ENCODE assay signal across 8 mouse cellular contexts in the genomic region with DNA sequence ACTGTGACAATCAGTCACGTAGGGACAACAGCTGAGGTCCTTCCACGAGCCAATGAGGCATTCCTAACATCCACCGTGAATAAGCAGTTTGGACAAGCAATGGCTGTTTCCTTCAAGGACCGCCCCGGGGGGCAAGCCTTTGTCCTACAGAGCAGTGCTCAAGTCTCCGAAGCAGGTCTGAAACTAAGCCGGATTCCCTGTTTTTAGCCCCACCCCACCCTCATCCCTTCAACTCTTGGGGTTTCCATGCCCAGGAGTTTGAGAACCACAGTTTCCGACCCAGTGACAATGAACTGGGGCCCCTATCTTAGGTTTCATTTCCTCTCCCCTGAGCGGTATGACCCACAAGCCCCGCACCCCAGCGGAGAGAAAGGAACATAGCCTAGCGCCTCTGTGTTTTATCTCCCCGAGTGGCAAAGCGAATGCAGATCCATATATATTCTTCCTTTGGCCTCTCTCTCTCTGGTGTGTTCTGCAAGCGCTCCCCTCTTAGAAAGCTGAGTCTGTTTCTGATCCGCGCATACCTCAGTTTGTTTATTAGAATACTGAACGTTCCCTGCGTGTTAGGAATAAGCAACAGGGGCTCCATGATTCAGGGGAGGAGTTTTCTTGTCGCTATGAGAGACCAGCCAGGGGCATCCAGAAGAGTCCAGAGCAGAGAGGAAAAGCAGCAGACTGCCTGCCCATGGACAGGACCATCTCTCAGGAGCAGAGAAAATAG. TPM values are rescaled to one million over a fixed set of nuclear protein-coding genes. Genes with fewer than 3 reads are reported as not detected.
DNase-seq lines count a peak whose midpoint lies in the region; ATAC-seq lines count a peak whose summit lies in the region.

No protein-coding gene starts in this region.

- 0 out of 2 replicates have a peak, but pooled peaks have one; percentile 22 for ATAC-seq in forebrain, embryonic 13.5 days
- no peak for ATAC-seq in intestine, embryonic 16.5 days

- no peak overlapping the region for H3K4me3 ChIP-seq in forebrain, embryonic 13.5 days
- H3K4me3 ChIP-seq in intestine, embryonic 16.5 days (ENCODE audit: low read length) = peak overlapping the region; percentile 19

- 16% methylated on average over 20 of the region's 20 CpGs for WGBS in forebrain, embryonic 13.5 days
- WGBS in intestine, embryonic 16.5 days = 17% methylated on average over 20 of the region's 20 CpGs

- no peak overlapping the region for H3K9ac ChIP-seq in forebrain, embryonic 13.5 days
- peak overlapping the region; percentile 20; the same call in 1 of the 2 replicates for H3K9ac ChIP-seq in intestine, embryonic 16.5 days (ENCODE audit: low read depth, low read length)

- no peaks in the 10 kb centered on the region for H3K9me3 ChIP-seq in forebrain, embryonic 13.5 days (replicated peaks)
- H3K9me3 ChIP-seq in intestine, embryonic 16.5 days (ENCODE audit: control insufficient read depth, low read length) = no peaks in the 10 kb centered on the region

- H3K27me3 ChIP-seq in forebrain, embryonic 13.5 days = no peaks in the 10 kb centered on the region
- no peaks in the 10 kb centered on the region for H3K27me3 ChIP-seq in intestine, embryonic 16.5 days (replicated peaks; ENCODE audit: control insufficient read depth, insufficient read depth, low read length)

- H3K36me3 ChIP-seq in forebrain, embryonic 13.5 days (ENCODE audit: poor library complexity, severe bottlenecking) = 0 out of 2 replicates have a peak, but pooled peaks cover 7% of the 10 kb centered on the region
- no peaks in the 10 kb centered on the region for H3K36me3 ChIP-seq in intestine, embryonic 16.5 days (ENCODE audit: control insufficient read depth, insufficient read depth, low read length)

- peaks cover 18% of the 10 kb centered on the region for H3K4me1 ChIP-seq in forebrain, embryonic 13.5 days
- H3K4me1 ChIP-seq in intestine, embryonic 16.5 days (ENCODE audit: control insufficient read depth, insufficient read depth, low read length) = peaks cover 20% of the 10 kb centered on the region

- peak overlapping the region; percentile 50 for H3K4me2 ChIP-seq in forebrain, embryonic 13.5 days
- H3K4me2 ChIP-seq in intestine, embryonic 16.5 days (ENCODE audit: low read depth, low read length) = peak overlapping the region; percentile 39

- peak; percentile 32 to 48 for DNase-seq in heart, adult 18-20 months
- no peak for DNase-seq in heart, postnatal 4 days
- peak; percentile 45 to 50 for DNase-seq in lung, postnatal 4 days
- DNase-seq in spleen, adult 12 weeks (ENCODE audit: low spot score) = peak; percentile 41
- DNase-seq in c-Kit-positive CD71-positive TER-119-positive erythroid progenitor cells, embryonic 14.5 days (ENCODE audit: low spot score) = no peak
- no peak for DNase-seq in cerebellum, postnatal 4 days (ENCODE audit: low spot score in 2 of 2)

- no peak overlapping the region for H3K27ac ChIP-seq in forebrain, embryonic 13.5 days
- no peak overlapping the region for H3K27ac ChIP-seq in intestine, embryonic 16.5 days (ENCODE audit: low read length)

RNA-seq across cellular contexts. Expression of gene Isg20, which starts 0.8 kb away (rescaled TPM):
- total RNA-seq in heart, adult 18-20 months (2021) = 1 to 10 TPM; 6.3 to 7.0 TPM
- total RNA-seq in heart, postnatal 4 days (2021) = 1 to 10 TPM; 3.1 to 6.4 TPM
- 0.52 TPM in 1 of 2 replicates, not detected in the other for polyA plus RNA-seq in forebrain, embryonic 13.5 days (2015; fragmentation: Nextera tagmentation; extraction: Ambion mirVana)
- 4.3 and 6.8 TPM in 2 replicates for polyA plus RNA-seq in intestine, embryonic 16.5 days (2015; fragmentation: Nextera tagmentation; extraction: Ambion mirVana)

RNA-seq across cellular contexts. Expression of gene Aen, which starts 16.8 kb away (rescaled TPM):
- total RNA-seq in heart, adult 18-20 months (2021) = 10 to 100 TPM; 35.8 to 37.0 TPM
- total RNA-seq in heart, postnatal 4 days (2021) = 10 to 100 TPM; 33.4 to 33.7 TPM
- 57.2 and 61.5 TPM in 2 replicates for polyA plus RNA-seq in forebrain, embryonic 13.5 days (2015; fragmentation: Nextera tagmentation; extraction: Ambion mirVana)
- polyA plus RNA-seq in intestine, embryonic 16.5 days (2015; fragmentation: Nextera tagmentation; extraction: Ambion mirVana) = 29.9 and 33.5 TPM in 2 replicates

Comparison
In these comparisons a context has a peak if more than half of its experiments do, and no peak if none do; other contexts are left out.
1. DNase-seq: peak in heart, adult 18-20 months (2 of 2), lung, postnatal 4 days (2 of 2) and spleen, adult 12 weeks (single experiment); none in heart, postnatal 4 days (single experiment), c-Kit-positive CD71-positive TER-119-positive erythroid progenitor cells, embryonic 14.5 days (single experiment) and cerebellum, postnatal 4 days (0 of 2).